Mouse (Mus musculus): ENCODE results near the gene Dhx30. TPM values are rescaled to one million over a fixed set of nuclear protein-coding genes. Genes with fewer than 3 reads are reported as not detected.
"Not testable (repeated sequence)": the region's sequence is repeated elsewhere in the genome, so short reads cannot be mapped to it uniquely, and the experiment has no call there.

Gene Dhx30
- polyA plus RNA-seq, 1 experiment, result 44.1 TPM

- H3K4me3 ChIP-seq (ENCODE audit: insufficient read depth, low read length), result peak overlapping the region; percentile 88
- TF ChIP-seq POLR2A (IDR thresholded peaks at IDR 0.05; ENCODE audit: borderline replicate concordance, low read depth, low read length) (0 out of 2 replicates have a peak, but pooled peaks have one; percentile 46), CTCF (IDR thresholded peaks at IDR 0.05; ENCODE audit: low read depth, low read length) (no peak)
These were observed 14.0 kb upstream of the Dhx30 start for GRCm38 (mm10) chr9:110131525-110132197.

GRCm38 (mm10) chr9:110130896-110131524 is 13.4 kb upstream of the Dhx30 start:
- TF ChIP-seq POLR2A (IDR thresholded peaks at IDR 0.05; ENCODE audit: borderline replicate concordance, low read depth, low read length), result no peak
- TF ChIP-seq CTCF (IDR thresholded peaks at IDR 0.05; ENCODE audit: low read depth, low read length), result no peak
- peaks cover 24% of the 10 kb centered on the region for H3K4me1 ChIP-seq (ENCODE audit: control insufficient read depth, insufficient read depth, low read length)
- H3K27ac ChIP-seq (ENCODE audit: insufficient read depth, low read depth, low read length), result peak overlapping the region; percentile 86
- H3K4me3 ChIP-seq (ENCODE audit: insufficient read depth, low read length), result peak overlapping the region; percentile 71

More at GRCm38 (mm10) chr9:110131525-110132197, 14.0 kb upstream of the Dhx30 start:
- Histone ChIP-seq H3K27ac (ENCODE audit: insufficient read depth, low read depth, low read length) (peak overlapping the region; percentile 86), H3K4me1 (ENCODE audit: control insufficient read depth, insufficient read depth, low read length) (peaks cover 24% of the 10 kb centered on the region)

- not testable (repeated sequence) for H3K4me3 ChIP-seq (ENCODE audit: insufficient read depth, low read length); H3K27ac ChIP-seq (ENCODE audit: insufficient read depth, low read depth, low read length); H3K4me1 ChIP-seq (ENCODE audit: control insufficient read depth, insufficient read depth, low read length)
These were observed 6.4 kb upstream of the Dhx30 start for GRCm38 (mm10) chr9:110124008-110124540.

DNA sequence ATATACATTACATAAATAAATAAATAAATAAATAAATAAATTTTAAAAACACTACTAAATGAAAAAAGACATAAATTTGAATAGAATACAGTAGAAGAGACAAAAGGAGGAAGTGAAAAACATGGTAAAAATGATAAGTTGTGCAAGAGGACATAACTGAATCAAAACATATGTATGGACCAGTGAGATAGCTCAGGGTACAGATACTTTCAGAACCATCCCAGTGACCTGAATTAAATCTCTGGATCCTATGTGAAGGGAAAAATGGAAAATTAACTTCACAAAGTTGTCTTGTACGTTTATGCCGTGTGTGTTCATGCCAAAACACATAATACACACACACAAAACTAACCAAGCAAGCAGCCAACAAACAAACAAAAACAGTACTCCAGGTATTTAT is 5.7 kb upstream of the Dhx30 start:
- no peak for TF ChIP-seq POLR2A (IDR thresholded peaks at IDR 0.05; ENCODE audit: borderline replicate concordance, low read depth, low read length)
- H3K27ac ChIP-seq (ENCODE audit: insufficient read depth, low read depth, low read length), result no peak overlapping the region
- H3K4me1 ChIP-seq (ENCODE audit: control insufficient read depth, insufficient read depth, low read length), result peaks cover 9% of the 10 kb centered on the region
- H3K4me3 ChIP-seq (ENCODE audit: insufficient read depth, low read length), result no peak overlapping the region

DNA sequence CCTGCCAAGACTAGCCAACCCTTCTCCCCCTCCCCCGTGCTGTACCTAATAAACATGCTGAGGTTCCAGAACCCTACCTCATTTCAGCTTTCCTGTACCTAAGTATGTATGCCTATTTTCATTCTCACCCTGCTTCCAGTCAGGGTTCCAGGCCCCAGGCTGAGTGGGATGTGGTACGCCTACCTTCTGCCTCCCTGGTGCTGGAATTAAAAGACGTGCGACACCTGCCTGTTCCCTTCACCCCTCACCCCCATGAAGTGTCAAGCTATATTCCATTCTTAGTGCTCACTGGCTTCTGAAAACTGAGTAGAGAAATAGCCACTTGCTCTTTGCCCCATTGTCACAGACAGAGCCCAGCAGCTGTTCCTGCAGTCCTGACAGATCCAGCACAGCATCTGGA is 3.8 kb upstream of the Dhx30 start:
- peaks cover 12% of the 10 kb centered on the region for H3K4me1 ChIP-seq (ENCODE audit: control insufficient read depth, insufficient read depth, low read length)
- no peak overlapping the region for H3K4me3 ChIP-seq (ENCODE audit: insufficient read depth, low read length)
- no peak overlapping the region for H3K27ac ChIP-seq (ENCODE audit: insufficient read depth, low read depth, low read length)
- no peak for TF ChIP-seq POLR2A (IDR thresholded peaks at IDR 0.05; ENCODE audit: borderline replicate concordance, low read depth, low read length)
- no peak for TF ChIP-seq CTCF (IDR thresholded peaks at IDR 0.05; ENCODE audit: low read depth, low read length)

DNA sequence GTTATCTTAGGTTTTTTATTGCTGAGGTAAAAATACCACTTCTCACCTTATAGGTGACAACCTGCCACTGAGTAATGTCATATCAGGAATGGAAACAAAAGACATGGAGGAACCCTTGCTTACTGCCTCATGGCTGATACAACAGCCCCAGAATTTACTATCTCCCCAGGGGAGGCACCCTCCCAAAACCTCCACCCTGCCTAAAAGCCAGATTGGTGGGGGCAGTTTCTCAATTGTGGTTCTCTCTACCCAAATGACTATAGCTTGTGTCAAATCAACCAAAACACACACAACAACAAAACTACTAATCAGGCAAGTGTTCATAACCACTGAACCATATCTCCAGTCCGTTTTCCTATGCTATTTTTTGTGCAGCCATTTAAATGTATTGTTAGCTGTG is 619 bp upstream of the Dhx30 start:
- no peak overlapping the region for H3K27ac ChIP-seq (ENCODE audit: insufficient read depth, low read depth, low read length)
- TF ChIP-seq POLR2A (IDR thresholded peaks at IDR 0.05; ENCODE audit: borderline replicate concordance, low read depth, low read length), result no peak
- no peak for TF ChIP-seq CTCF (IDR thresholded peaks at IDR 0.05; ENCODE audit: low read depth, low read length)
- H3K4me1 ChIP-seq (ENCODE audit: control insufficient read depth, insufficient read depth, low read length), result peaks cover 11% of the 10 kb centered on the region
- H3K4me3 ChIP-seq (ENCODE audit: insufficient read depth, low read length), result peak overlapping the region; percentile 74

GRCm38 (mm10) chr9:110116977-110117778 is 452 bp downstream of the Dhx30 start, which contains the start of gene Smarcc1:
TSS of gene Smarcc1 (plus strand) at chr9:110117708.
- H3K4me3 ChIP-seq (ENCODE audit: insufficient read depth, low read length), result peak within 1 kb of the TSS; percentile 74
- peaks cover 11% of the 10 kb centered on the region for H3K4me1 ChIP-seq (ENCODE audit: control insufficient read depth, insufficient read depth, low read length)
- peak within 1 kb of the TSS; percentile 83 for H3K27ac ChIP-seq (ENCODE audit: insufficient read depth, low read depth, low read length)
- TF ChIP-seq POLR2A (IDR thresholded peaks at IDR 0.05; ENCODE audit: borderline replicate concordance, low read depth, low read length) (no peak), CTCF (IDR thresholded peaks at IDR 0.05; ENCODE audit: low read depth, low read length) (no peak)

GRCm38 (mm10) chr9:110116353-110116976 is 1.2 kb downstream of the Dhx30 start:
- TF ChIP-seq CTCF (IDR thresholded peaks at IDR 0.05; ENCODE audit: low read depth, low read length), result no peak
- TF ChIP-seq POLR2A (IDR thresholded peaks at IDR 0.05; ENCODE audit: borderline replicate concordance, low read depth, low read length), result no peak
- Histone ChIP-seq H3K27ac (ENCODE audit: insufficient read depth, low read depth, low read length) (peak overlapping the region; percentile 83), H3K4me3 (ENCODE audit: insufficient read depth, low read length) (peak overlapping the region; percentile 74), H3K4me1 (ENCODE audit: control insufficient read depth, insufficient read depth, low read length) (peaks cover 11% of the 10 kb centered on the region)

All from bone marrow macrophage, adult 2 months (primary cell).